In genomic region chr8:111824334-111824733, GRCm38 (mm10) we compare ENCODE assay signal across 17 mouse cellular contexts. TPM values are rescaled to one million over a fixed set of nuclear protein-coding genes. Genes with fewer than 3 reads are reported as not detected.
A peak's percentile ranks its signal among the peaks of the same experiment; 100 is the strongest.
DNase-seq lines count a peak whose midpoint lies in the region; ATAC-seq and TF ChIP-seq lines count a peak whose summit lies in the region.
"Had no signal": no experiment of that assay in that cellular context is flagged by ENCODE, and none has a peak within 500 bp of the region (broad histone marks: within the 10 kb centered on the region; RNA-seq: fewer than 3 reads in every experiment).

No protein-coding gene starts in this region.

- no peak overlapping the region for H3K9ac ChIP-seq in intestine, postnatal 0 days (ENCODE audit: low read depth, low read length)
- no peak overlapping the region for H3K9ac ChIP-seq in intestine, embryonic 16.5 days (ENCODE audit: low read depth, low read length)
- no peak overlapping the region for H3K9ac ChIP-seq in lung, postnatal 0 days (replicated peaks; ENCODE audit: low read depth)
- H3K9ac ChIP-seq: forebrain, embryonic 15.5 days had no signal

- no peak for DNase-seq in lung, postnatal 0 days (ENCODE audit: low spot score)
- DNase-seq in lung, adult 2 months = no peak
- DNase-seq in G1E (ENCODE audit: low spot score) = no peak
- DNase-seq in heart, postnatal 25 days (ENCODE audit: low spot score) = no peak
- DNase-seq in hindbrain, embryonic 10.5 days (ENCODE audit: low spot score) = no peak
- DNase-seq: adrenal gland, postnatal 36 days; cerebellum, postnatal 10 days; embryo, embryonic 11 days; heart, postnatal 14 days; kidney, postnatal 25 days; right cerebral cortex, postnatal 4 days; thymus, postnatal 14 days had no signal

- peaks cover 19% of the 10 kb centered on the region for H3K36me3 ChIP-seq in intestine, postnatal 0 days (ENCODE audit: control insufficient read depth, insufficient read depth)
- H3K36me3 ChIP-seq in intestine, embryonic 16.5 days (ENCODE audit: control insufficient read depth, insufficient read depth, low read length) = 0 out of 2 replicates have a peak, but pooled peaks cover 4% of the 10 kb centered on the region
- H3K36me3 ChIP-seq in lung, postnatal 0 days (ENCODE audit: insufficient read depth, low read length) = no peaks in the 10 kb centered on the region
- H3K36me3 ChIP-seq in G1E (replicated peaks) = peaks cover 90% of the 10 kb centered on the region
- H3K36me3 ChIP-seq in small intestine, adult 2 months (ENCODE audit: control insufficient read depth, insufficient read depth, low read length) = peaks cover 19% of the 10 kb centered on the region
- peaks cover 85% of the 10 kb centered on the region for H3K36me3 ChIP-seq in hindbrain, embryonic 10.5 days

- intact Hi-C loops in heart, postnatal 25 days (cut with DNase I) = loop anchor here (2.0 to 5.0 kb wide), 2 partner anchors 37 to 112 kb away; no protein-coding TSS in a partner anchor

- no peak for TF ChIP-seq POLR2A in lung, adult 2 months (IDR thresholded peaks at IDR 0.05; ENCODE audit: borderline replicate concordance, extremely low read depth, low read depth, low read length)
- no peak for TF ChIP-seq POLR2A in small intestine, adult 2 months (IDR thresholded peaks at IDR 0.05; ENCODE audit: low read depth, low read length)

- H3K4me1 ChIP-seq in intestine, postnatal 0 days (replicated peaks; ENCODE audit: control insufficient read depth, insufficient read depth, low read length) = no peaks in the 10 kb centered on the region
- H3K4me1 ChIP-seq in intestine, embryonic 16.5 days (ENCODE audit: control insufficient read depth, insufficient read depth, low read length) = 0 out of 2 replicates have a peak, but pooled peaks cover 5% of the 10 kb centered on the region
- no peaks in the 10 kb centered on the region for H3K4me1 ChIP-seq in lung, postnatal 0 days (ENCODE audit: insufficient read depth, low read depth, low read length)
- H3K4me1 ChIP-seq in lung, adult 2 months (ENCODE audit: control insufficient read depth, insufficient read depth, low read length) = peaks cover 10% of the 10 kb centered on the region
- peaks cover 17% of the 10 kb centered on the region for H3K4me1 ChIP-seq in G1E (ENCODE audit: insufficient read depth, low read depth, low read length)
- peaks cover 5% of the 10 kb centered on the region; the same call in 1 of the 2 replicates for H3K4me1 ChIP-seq in small intestine, adult 2 months (ENCODE audit: control insufficient read depth, insufficient read depth, insufficient read length, low read length)
- no peaks in the 10 kb centered on the region for H3K4me1 ChIP-seq in hindbrain, embryonic 10.5 days (replicated peaks)
- H3K4me1 ChIP-seq: forebrain, embryonic 15.5 days had no signal

- H3K9me3 ChIP-seq in intestine, postnatal 0 days (ENCODE audit: control insufficient read depth) = no peaks in the 10 kb centered on the region
- H3K9me3 ChIP-seq in intestine, embryonic 16.5 days (ENCODE audit: control insufficient read depth, low read length) = no peaks in the 10 kb centered on the region
- no peaks in the 10 kb centered on the region for H3K9me3 ChIP-seq in lung, postnatal 0 days (ENCODE audit: low read length)
- no peaks in the 10 kb centered on the region for H3K9me3 ChIP-seq in G1E (replicated peaks)
- no peaks in the 10 kb centered on the region for H3K9me3 ChIP-seq in hindbrain, embryonic 10.5 days
- H3K9me3 ChIP-seq: forebrain, embryonic 15.5 days had no signal

- TF ChIP-seq EP300 in lung, postnatal 0 days (IDR thresholded peaks at IDR 0.05) = no peak

- H3K27ac ChIP-seq in intestine, postnatal 0 days (ENCODE audit: low read depth, low read length) = no peak overlapping the region
- no peak overlapping the region for H3K27ac ChIP-seq in intestine, embryonic 16.5 days (ENCODE audit: low read length)
- no peak overlapping the region for H3K27ac ChIP-seq in lung, postnatal 0 days (ENCODE audit: low read length)
- no peak overlapping the region for H3K27ac ChIP-seq in small intestine, adult 2 months (ENCODE audit: insufficient read depth, low read depth, low read length)
- H3K27ac ChIP-seq in hindbrain, embryonic 10.5 days = no peak overlapping the region
- H3K27ac ChIP-seq: forebrain, embryonic 15.5 days had no signal

- no peak overlapping the region for H3K4me2 ChIP-seq in intestine, postnatal 0 days (replicated peaks; ENCODE audit: low read depth)
- H3K4me2 ChIP-seq in intestine, embryonic 16.5 days (ENCODE audit: low read depth, low read length) = no peak overlapping the region
- H3K4me2 ChIP-seq in lung, postnatal 0 days (replicated peaks; ENCODE audit: low read depth, low read length) = no peak overlapping the region
- H3K4me2 ChIP-seq: forebrain, embryonic 15.5 days had no signal

- H3K27me3 ChIP-seq in intestine, postnatal 0 days (replicated peaks; ENCODE audit: control insufficient read depth, insufficient read depth, low read length) = no peaks in the 10 kb centered on the region
- no peaks in the 10 kb centered on the region for H3K27me3 ChIP-seq in intestine, embryonic 16.5 days (replicated peaks; ENCODE audit: control insufficient read depth, insufficient read depth, low read length)
- H3K27me3 ChIP-seq in lung, postnatal 0 days (replicated peaks; ENCODE audit: insufficient read depth, low read length) = no peaks in the 10 kb centered on the region
- no peaks in the 10 kb centered on the region for H3K27me3 ChIP-seq in G1E (ENCODE audit: insufficient read depth, low read length)
- no peaks in the 10 kb centered on the region for H3K27me3 ChIP-seq in small intestine, adult 2 months (ENCODE audit: control insufficient read depth, insufficient read depth, low read length)
- no peaks in the 10 kb centered on the region for H3K27me3 ChIP-seq in hindbrain, embryonic 10.5 days (ENCODE audit: insufficient read depth, poor library complexity, severe bottlenecking)
- H3K27me3 ChIP-seq: forebrain, embryonic 15.5 days had no signal

- H3K4me3 ChIP-seq in intestine, postnatal 0 days (ENCODE audit: low read depth, low read length) = no peak overlapping the region
- no peak overlapping the region for H3K4me3 ChIP-seq in intestine, embryonic 16.5 days (ENCODE audit: low read length)
- no peak overlapping the region for H3K4me3 ChIP-seq in lung, postnatal 0 days (ENCODE audit: low read depth, low read length)
- H3K4me3 ChIP-seq in lung, adult 2 months (replicated peaks; ENCODE audit: extremely low read depth, low read depth, low read length) = no peak overlapping the region
- no peak overlapping the region for H3K4me3 ChIP-seq in G1E (ENCODE audit: low read depth, low read length)
- no peak overlapping the region for H3K4me3 ChIP-seq in small intestine, adult 2 months (ENCODE audit: low read depth, low read length)
- no peak overlapping the region for H3K4me3 ChIP-seq in hindbrain, embryonic 10.5 days
- H3K4me3 ChIP-seq: forebrain, embryonic 15.5 days had no signal

- WGBS in intestine, postnatal 0 days = 97% methylated on average over 5 of the region's 5 CpGs
- 93% methylated on average over 5 of the region's 5 CpGs for WGBS in intestine, embryonic 16.5 days
- 93% methylated on average over 5 of the region's 5 CpGs for WGBS in lung, postnatal 0 days
- WGBS in lung, adult 2 months = 95% methylated on average over 5 of the region's 5 CpGs
- WGBS in small intestine, adult 2 months = 95% methylated on average over 5 of the region's 5 CpGs
- 94% methylated on average over 5 of the region's 5 CpGs for WGBS in hindbrain, embryonic 10.5 days

- ATAC-seq in intestine, postnatal 0 days = no peak
- no peak for ATAC-seq in intestine, embryonic 16.5 days
- ATAC-seq in lung, postnatal 0 days = no peak
- no peak for ATAC-seq in G1E (ENCODE audit: extremely low read depth, insufficient number of reproducible peaks, low FRiP score, poor library complexity, severe bottlenecking)
- ATAC-seq: activated CD4-positive, CD25-positive, alpha-beta regulatory T cell, adult 4 months; forebrain, embryonic 15.5 days had no signal

- peak; percentile 59 for TF ChIP-seq CTCF in intestine, postnatal 0 days (IDR thresholded peaks at IDR 0.05; ENCODE audit: low read depth)
- TF ChIP-seq CTCF in lung, postnatal 0 days (IDR thresholded peaks at IDR 0.05) = peak; percentile 59
- TF ChIP-seq CTCF in lung, adult 2 months (IDR thresholded peaks at IDR 0.05; ENCODE audit: insufficient read depth, low read length) = no peak
- TF ChIP-seq CTCF in G1E (IDR thresholded peaks at IDR 0.05; ENCODE audit: low read depth, low read length) = 0 out of 2 replicates have a peak, but pooled peaks have one; percentile 23
- peak; percentile 31; the same call in 1 of the 2 replicates for TF ChIP-seq CTCF in small intestine, adult 2 months (IDR thresholded peaks at IDR 0.05; ENCODE audit: extremely low read depth, insufficient read length, insufficient replicate concordance, low read depth, low read length)

RNA-seq across cellular contexts. Expression of gene Cfdp1, which starts 29.8 kb away (rescaled TPM):
- polyA plus RNA-seq in intestine, postnatal 0 days (2015; fragmentation: Nextera tagmentation; extraction: Ambion mirVana) = 87.2 and 89.5 TPM in 2 replicates
- 156 and 179 TPM in 2 replicates for polyA plus RNA-seq in intestine, embryonic 16.5 days (2015; fragmentation: Nextera tagmentation; extraction: Ambion mirVana)
- polyA plus RNA-seq in lung, postnatal 0 days (2015; fragmentation: Nextera tagmentation; extraction: Ambion mirVana) = 93.9 and 102 TPM in 2 replicates
- 3.6 and 7.9 TPM in 2 replicates for polyA plus RNA-seq in lung, adult 2 months (2012; rRNA removed)
- total RNA-seq in G1E (2014; fragmentation: Nextera tagmentation) = 140 and 160 TPM in 2 replicates
- 214 and 229 TPM in 2 replicates for total RNA-seq in G1E (2017)
- 20.7 and 26.1 TPM in 2 replicates for polyA plus RNA-seq in G1E (2012)
- 0.20 and 0.25 TPM in 2 replicates for polyA plus RNA-seq in small intestine, adult 2 months (2012; rRNA removed)
- 10 to 100 TPM; 30.9 to 35.7 TPM for total RNA-seq in heart, postnatal 25 days (2021)
- 171 and 215 TPM in 2 replicates for polyA plus RNA-seq in hindbrain, embryonic 10.5 days (2016; fragmentation: Nextera tagmentation; extraction: Ambion mirVana)

RNA-seq across cellular contexts. Expression of gene Tmem170, which starts 52.2 kb away (rescaled TPM):
- 24.1 and 25.4 TPM in 2 replicates for polyA plus RNA-seq in intestine, postnatal 0 days (2015; fragmentation: Nextera tagmentation; extraction: Ambion mirVana)
- 14.9 and 15.7 TPM in 2 replicates for polyA plus RNA-seq in intestine, embryonic 16.5 days (2015; fragmentation: Nextera tagmentation; extraction: Ambion mirVana)
- polyA plus RNA-seq in lung, postnatal 0 days (2015; fragmentation: Nextera tagmentation; extraction: Ambion mirVana) = 10.5 and 11.3 TPM in 2 replicates
- 4.0 and 5.0 TPM in 2 replicates for polyA plus RNA-seq in lung, adult 2 months (2012; rRNA removed)
- total RNA-seq in G1E (2014; fragmentation: Nextera tagmentation) (10.2 and 12.5 TPM in 2 replicates), G1E (2017) (2.8 and 3.2 TPM in 2 replicates)
- polyA plus RNA-seq in G1E (2012) = 0.51 and 0.52 TPM in 2 replicates
- 4.2 and 11.0 TPM in 2 replicates for polyA plus RNA-seq in small intestine, adult 2 months (2012; rRNA removed)
- 1 to 10 TPM; 2.9 to 3.1 TPM for total RNA-seq in heart, postnatal 25 days (2021)
- polyA plus RNA-seq in hindbrain, embryonic 10.5 days (2016; fragmentation: Nextera tagmentation; extraction: Ambion mirVana) = 8.4 and 10.7 TPM in 2 replicates
